Mouse (Mus musculus) lung, embryonic 14.5 days (tissue): ENCODE data around the gene Mmp14. TPM values are rescaled to one million over a fixed set of nuclear protein-coding genes. Genes with fewer than 3 reads are reported as not detected.

Experiments
- ATAC-seq: fragments of 200-750 bp; cut with Nextera tagmentation; 2 replicates; pipeline ENCODE4 v1.8.0; 2017; ENCODE audit warnings: mild to moderate bottlenecking, moderate TSS enrichment, moderate library complexity; ENCODE audit not compliant: insufficient read depth
- DNase-seq: peaks from one replicate; pipeline ENCODE4 v3.0.0-alpha.2; 2015
- H3K27ac ChIP-seq: fragments of 300-500 bp; sonication (generic); 2 replicates; pipeline ENCODE4 v1.5.1; 2014; ENCODE audit warnings: low read depth, mild to moderate bottlenecking, moderate library complexity
- H3K27me3 ChIP-seq: fragments of 300-500 bp; sonication (generic); 2 replicates; pipeline ENCODE4 v1.6.1; 2014; ENCODE audit warnings: low read length, control low read depth; ENCODE audit not compliant: insufficient read depth
- H3K36me3 ChIP-seq: fragments of 300-500 bp; sonication (generic); 2 replicates; pipeline ENCODE4 v1.6.1; 2014; ENCODE audit warnings: control low read depth; ENCODE audit not compliant: insufficient read depth
- H3K4me1 ChIP-seq: fragments of 300-500 bp; sonication (generic); 2 replicates; pipeline ENCODE4 v1.6.1; 2014; ENCODE audit warnings: antibody characterized with exemption, control low read depth; ENCODE audit not compliant: insufficient read depth
- H3K4me2 ChIP-seq: fragments of 300-500 bp; sonication (generic); 2 replicates; pipeline ENCODE4 v1.6.1; 2014; ENCODE audit warnings: mild to moderate bottlenecking
- H3K4me3 ChIP-seq: fragments of 300-500 bp; sonication (generic); 2 replicates; pipeline ENCODE4 v1.5.1; 2014; ENCODE audit warnings: low read depth, low read length
- H3K9ac ChIP-seq: fragments of 300-500 bp; sonication (generic); 2 replicates; pipeline ENCODE4 v1.6.1; 2014
- H3K9me3 ChIP-seq: fragments of 300-500 bp; sonication (generic); 2 replicates; pipeline ENCODE4 v1.6.1; 2016; ENCODE audit warnings: low read depth, low read length, control low read depth
- CTCF ChIP-seq: IDR thresholded peaks from 2 replicates; pipeline ENCODE4 v1.5.1; 2016; ENCODE audit warnings: antibody characterized with exemption, low read depth
- WGBS: fragments of 180-500 bp; shearing (Covaris S2); extraction: QIAGEN DNeasy Blood & Tissue Kit; methylation state at CpG from one replicate; pipeline ENCODE4 v1.1.7; 2014; 5-methylcytosine and 5-hydroxymethylcytosine counted together
- polyA plus RNA-seq: library from polyadenylated mRNA; unstranded; fragments of >200 nt; fragmentation: Nextera tagmentation; extraction: Ambion mirVana; gene quantifications from 2 replicates; pipeline ENCODE4 v1.2.1, GENCODE M21; 2014

Mmp14 gene
- polyA plus RNA-seq, 1 experiment from 2014 or later, result 187 TPM

DNA sequence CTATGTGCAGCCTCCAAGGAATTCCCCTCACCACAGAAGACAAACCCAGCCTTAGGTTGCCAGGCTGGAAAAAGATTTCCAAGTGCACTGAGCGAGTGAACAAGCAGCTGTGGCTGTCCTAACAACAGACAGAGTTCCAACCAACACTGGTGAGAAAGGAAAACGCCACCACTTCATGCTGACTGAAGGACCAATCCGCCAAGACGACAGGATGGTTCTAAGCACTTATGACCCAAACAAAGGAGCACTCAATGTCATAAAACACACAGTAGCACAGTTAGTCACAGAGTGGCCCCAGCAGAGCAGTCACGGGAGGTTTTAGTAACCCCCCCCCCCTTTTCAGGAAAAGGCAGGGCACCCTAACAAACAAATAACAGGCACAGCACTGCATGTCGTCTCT, 40.6 kb upstream of the Mmp14 start:
- ATAC-seq, result no peak
- H3K9me3 ChIP-seq, result no peaks in the 10 kb centered on the region
- H3K9ac ChIP-seq, result no peak overlapping the region
- 49% methylated on average over 6 of the region's 6 CpGs for WGBS
- H3K27ac ChIP-seq, result no peak overlapping the region
- no peaks in the 10 kb centered on the region for H3K27me3 ChIP-seq
- no peaks in the 10 kb centered on the region for H3K4me1 ChIP-seq
- no peak for TF ChIP-seq CTCF
- no peaks in the 10 kb centered on the region for H3K36me3 ChIP-seq
- no peak overlapping the region for H3K4me2 ChIP-seq
- no peak overlapping the region for H3K4me3 ChIP-seq
- DNase-seq, result no peak

DNA sequence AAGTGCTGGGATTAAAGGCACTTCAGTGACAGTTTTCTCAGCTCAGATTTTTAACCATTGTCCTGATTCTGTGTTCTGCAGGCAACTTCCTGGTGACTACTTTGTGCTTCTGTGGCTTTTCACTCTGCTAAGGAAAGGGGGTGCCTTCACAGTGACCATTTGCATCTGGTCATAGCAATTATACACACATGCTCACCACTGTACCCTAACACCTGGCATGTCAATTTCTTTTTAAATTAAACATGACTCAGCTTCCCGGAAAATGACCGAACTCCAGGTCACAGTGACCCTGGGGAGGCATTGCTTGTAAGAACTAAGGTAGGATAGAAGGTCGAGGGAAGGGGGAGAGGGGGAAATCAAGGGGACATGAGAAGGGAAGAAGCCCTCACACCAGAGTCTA, 37.6 kb upstream of the Mmp14 start:
- Histone ChIP-seq H3K9me3 (no peaks in the 10 kb centered on the region), H3K4me1 (no peaks in the 10 kb centered on the region), H3K27ac (no peak overlapping the region), H3K36me3 (no peaks in the 10 kb centered on the region), H3K4me3 (no peak overlapping the region), H3K4me2 (no peak overlapping the region), H3K9ac (no peak overlapping the region), H3K27me3 (no peaks in the 10 kb centered on the region)
- 67% methylated on average over 3 of the region's 3 CpGs for WGBS
- ATAC-seq (no peak), DNase-seq (no peak)
- TF ChIP-seq CTCF, result no peak

DNA sequence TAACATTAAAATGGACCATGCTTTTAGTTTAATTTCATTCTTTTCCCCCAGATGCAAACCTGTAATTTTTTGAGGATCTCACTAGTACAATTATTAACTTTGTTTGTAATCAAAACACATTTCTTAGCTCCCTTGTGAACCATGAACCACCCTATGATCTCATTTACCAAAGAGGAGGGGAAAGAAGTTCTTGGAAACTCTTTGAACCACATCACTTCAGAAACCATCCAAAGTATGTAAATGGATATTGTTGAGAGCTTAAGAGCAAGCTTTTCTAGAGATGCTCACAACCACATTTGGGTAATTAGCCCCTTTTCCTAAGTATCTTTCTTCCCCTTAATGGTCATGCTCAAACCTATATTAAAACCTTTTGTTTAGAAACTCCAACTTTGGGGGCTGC, 37.1 kb upstream of the Mmp14 start:
- DNase-seq (no peak), ATAC-seq (no peak)
- H3K4me1 ChIP-seq, result no peaks in the 10 kb centered on the region
- no peak overlapping the region for H3K27ac ChIP-seq
- no peaks in the 10 kb centered on the region for H3K27me3 ChIP-seq
- H3K36me3 ChIP-seq, result no peaks in the 10 kb centered on the region
- TF ChIP-seq CTCF, result no peak
- no peak overlapping the region for H3K4me2 ChIP-seq
- no peak overlapping the region for H3K9ac ChIP-seq
- H3K9me3 ChIP-seq, result no peaks in the 10 kb centered on the region
- H3K4me3 ChIP-seq, result no peak overlapping the region

DNA sequence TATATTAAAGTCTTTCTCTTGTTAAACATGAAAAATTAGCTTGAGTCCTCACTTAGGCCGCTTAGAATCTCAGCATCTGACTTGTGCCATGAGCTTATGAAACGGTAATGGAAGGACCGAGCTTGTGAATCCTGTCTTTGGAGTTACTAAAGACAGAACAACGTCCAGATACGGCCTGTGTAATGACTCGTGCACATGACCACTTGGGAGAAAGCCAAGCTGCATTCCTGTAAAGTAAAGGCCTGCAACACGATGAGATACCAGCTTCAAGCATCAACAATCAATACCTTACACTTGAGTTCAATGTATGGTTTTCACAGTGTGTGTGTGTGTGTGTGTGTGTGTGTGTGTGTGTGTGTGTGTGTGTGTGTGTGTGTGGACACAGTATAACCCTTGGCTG, 34.7 kb upstream of the Mmp14 start:
- WGBS, result 68% methylated on average over 7 of the region's 7 CpGs
- H3K4me2 ChIP-seq, result no peak overlapping the region
- no peak overlapping the region for H3K27ac ChIP-seq
- H3K9ac ChIP-seq, result no peak overlapping the region
- no peaks in the 10 kb centered on the region for H3K9me3 ChIP-seq
- no peak for DNase-seq
- H3K36me3 ChIP-seq, result no peaks in the 10 kb centered on the region
- H3K4me3 ChIP-seq, result no peak overlapping the region
- TF ChIP-seq CTCF, result no peak
- no peak for ATAC-seq
- no peaks in the 10 kb centered on the region for H3K27me3 ChIP-seq
- H3K4me1 ChIP-seq, result no peaks in the 10 kb centered on the region

DNA sequence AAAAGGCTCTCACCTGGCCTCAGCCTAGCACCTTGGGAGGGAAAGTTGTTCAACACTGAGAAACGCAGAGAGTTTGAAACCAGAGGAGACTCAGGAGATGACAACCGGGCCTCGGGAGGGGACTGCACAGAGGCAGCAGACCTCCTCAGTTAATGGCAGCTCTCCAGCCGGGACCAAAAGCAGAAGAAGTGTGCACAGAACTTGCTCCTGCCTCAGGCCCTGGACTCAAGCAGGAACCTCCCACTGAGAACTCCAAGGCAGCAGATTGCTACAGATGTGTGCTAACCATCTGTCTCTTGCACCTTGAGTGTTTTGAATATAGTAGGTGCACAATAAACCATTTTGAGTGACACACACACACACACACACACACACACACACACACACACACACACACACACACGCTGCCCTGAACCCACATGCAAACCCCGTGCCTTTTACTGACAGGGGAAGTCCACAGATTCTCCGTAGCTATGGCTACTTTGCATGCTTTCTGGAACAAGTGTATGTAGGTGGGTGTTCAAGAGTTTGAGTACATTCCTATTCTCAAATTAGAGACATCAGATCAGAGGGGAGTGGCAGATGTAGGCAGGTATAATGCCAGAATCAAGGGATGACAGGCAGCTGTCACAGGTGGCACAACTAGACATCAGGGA, 33.4 kb upstream of the Mmp14 start:
- Histone ChIP-seq H3K36me3 (no peaks in the 10 kb centered on the region), H3K9me3 (no peaks in the 10 kb centered on the region), H3K9ac (no peak overlapping the region), H3K4me2 (no peak overlapping the region), H3K27ac (no peak overlapping the region), H3K4me1 (no peaks in the 10 kb centered on the region), H3K27me3 (no peaks in the 10 kb centered on the region), H3K4me3 (no peak overlapping the region)
- no peak for DNase-seq
- no peak for TF ChIP-seq CTCF
- 78% methylated on average over 7 of the region's 7 CpGs for WGBS
- no peak for ATAC-seq

DNA sequence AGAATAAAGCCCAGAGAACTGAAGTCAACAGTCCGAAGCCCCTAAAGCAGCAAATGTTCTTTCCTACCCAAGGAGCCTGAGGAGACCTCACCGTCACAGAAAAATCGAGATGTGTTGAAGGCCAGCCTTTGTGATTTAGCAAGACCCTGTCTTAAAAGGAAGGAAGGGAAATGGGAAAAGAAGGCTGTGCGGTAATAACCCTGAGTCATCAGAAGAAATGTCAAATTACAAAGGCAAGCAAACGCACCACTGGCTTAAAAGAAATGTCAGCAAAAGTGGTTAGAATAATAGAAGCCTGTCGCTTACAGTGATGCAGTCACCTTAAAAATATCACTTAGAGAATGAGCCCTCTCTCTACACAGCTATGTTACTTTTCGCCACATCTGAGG, 32.9 kb upstream of the Mmp14 start:
- no peak for ATAC-seq
- Histone ChIP-seq H3K36me3 (no peaks in the 10 kb centered on the region), H3K4me3 (no peak overlapping the region), H3K9me3 (no peaks in the 10 kb centered on the region), H3K27me3 (no peaks in the 10 kb centered on the region), H3K4me2 (no peak overlapping the region), H3K9ac (no peak overlapping the region), H3K27ac (peak overlapping the region; percentile 33; the same call in 1 of the 2 replicates), H3K4me1 (no peaks in the 10 kb centered on the region)
- TF ChIP-seq CTCF, result no peak
- no peak for DNase-seq
- WGBS, result 65% methylated on average over 7 of the region's 7 CpGs

DNA sequence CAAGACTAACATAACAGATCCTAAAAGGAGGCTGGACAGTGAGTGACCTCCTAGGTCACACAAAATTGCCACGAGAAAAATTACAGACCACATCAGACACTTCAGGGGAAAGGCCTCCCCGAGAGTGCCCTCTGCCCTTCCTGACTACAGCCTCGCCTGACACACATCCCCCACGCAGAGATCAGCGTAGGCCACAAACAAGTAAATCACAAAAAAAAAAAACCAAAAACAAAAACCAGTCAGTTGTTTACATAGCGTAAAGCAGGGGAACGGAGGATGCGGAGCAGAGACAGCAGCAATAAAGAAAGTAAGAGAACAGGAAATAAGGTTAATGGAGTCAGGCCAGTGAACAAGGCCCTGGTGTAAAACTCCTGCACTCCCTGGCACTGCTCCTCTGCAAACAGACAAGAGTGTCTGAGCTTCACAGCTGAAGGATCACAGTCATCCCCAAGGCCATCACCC, 32.5 kb upstream of the Mmp14 start:
- Histone ChIP-seq H3K4me3 (no peak overlapping the region), H3K4me1 (no peaks in the 10 kb centered on the region), H3K36me3 (no peaks in the 10 kb centered on the region), H3K9me3 (no peaks in the 10 kb centered on the region), H3K27me3 (no peaks in the 10 kb centered on the region), H3K4me2 (no peak overlapping the region), H3K27ac (peak overlapping the region; percentile 33; the same call in 1 of the 2 replicates), H3K9ac (no peak overlapping the region)
- 30% methylated on average over 8 of the region's 8 CpGs for WGBS
- no peak for ATAC-seq
- no peak for TF ChIP-seq CTCF
- no peak for DNase-seq
